Mouse (Mus musculus) hindbrain, embryonic 16.5 days (tissue): ENCODE measurements at regions not wholly inside any gene's neighbourhood (a gene's known extent, or its start where the extent isn't known, plus 50 kb on each side); places are given as distances from the start of the nearest gene placed in this dataset.

Experiments used
- ATAC-seq: fragments of 200-750 bp; cut with Nextera tagmentation; 2 replicates; pipeline ENCODE4 v1.8.0; 2017; ENCODE audit warnings: moderate TSS enrichment, moderate library complexity
- H3K27ac ChIP-seq: fragments of 300-500 bp; sonication (generic); 2 replicates; pipeline ENCODE4 v1.5.1; 2014; ENCODE audit warnings: low read depth, mild to moderate bottlenecking, control low read depth, low read length, moderate library complexity
- H3K27me3 ChIP-seq: fragments of 300-500 bp; sonication (generic); replicated peaks from 2 replicates; pipeline ENCODE4 v1.6.1; 2014; ENCODE audit warnings: low read length; ENCODE audit not compliant: control insufficient read depth, insufficient read depth
- H3K36me3 ChIP-seq: fragments of 300-500 bp; sonication (generic); 2 replicates; pipeline ENCODE4 v1.6.1; 2014; ENCODE audit warnings: mild to moderate bottlenecking, low read length, moderate library complexity, mixed read lengths; ENCODE audit not compliant: control insufficient read depth, insufficient read depth
- H3K4me1 ChIP-seq: fragments of 300-500 bp; sonication (generic); 2 replicates; pipeline ENCODE4 v1.6.1; 2014; ENCODE audit warnings: low read depth, low read length; ENCODE audit not compliant: control insufficient read depth, insufficient read depth
- H3K4me2 ChIP-seq: fragments of 300-500 bp; sonication (generic); 2 replicates; pipeline ENCODE4 v1.6.1; 2014; ENCODE audit warnings: mild to moderate bottlenecking, low read length, control low read depth, moderate library complexity
- H3K4me3 ChIP-seq: fragments of 300-500 bp; sonication (generic); 2 replicates; pipeline ENCODE4 v1.5.1; 2014; ENCODE audit warnings: mild to moderate bottlenecking, low read length, control low read depth, moderate library complexity
- H3K9ac ChIP-seq: fragments of 300-500 bp; sonication (generic); 2 replicates; pipeline ENCODE4 v1.6.1; 2014; ENCODE audit warnings: low read depth, mild to moderate bottlenecking, control low read depth, low read length, moderate library complexity
- H3K9me3 ChIP-seq: fragments of 300-500 bp; sonication (generic); 2 replicates; pipeline ENCODE4 v1.6.1; 2014; ENCODE audit warnings: mild to moderate bottlenecking, low read length, moderate library complexity; ENCODE audit not compliant: control insufficient read depth
- WGBS: fragments of 180-500 bp; shearing (Covaris S2); extraction: QIAGEN DNeasy Blood & Tissue Kit; methylation state at CpG from one replicate; pipeline ENCODE4 v1.1.7; 2014; 5-methylcytosine and 5-hydroxymethylcytosine counted together

- WGBS, result 79% methylated on average over 2 of the region's 2 CpGs
- no peaks in the 10 kb centered on the region for H3K4me1 ChIP-seq
These were observed 337.4 kb upstream of the Ube2e3 start for GRCm38 (mm10) chr2:78530535-78530934.

GRCm38 (mm10) chr2:78520258-78521023 is 347.5 kb upstream of the Ube2e3 start:
- Histone ChIP-seq H3K4me1 (no peaks in the 10 kb centered on the region), H3K27ac (no peak overlapping the region), H3K4me2 (no peak overlapping the region), H3K9me3 (no peaks in the 10 kb centered on the region), H3K4me3 (no peak overlapping the region), H3K36me3 (no peaks in the 10 kb centered on the region), H3K9ac (no peak overlapping the region), H3K27me3 (no peaks in the 10 kb centered on the region)
- ATAC-seq, result no peak
- 90% methylated on average over 4 of the region's 4 CpGs for WGBS

More at GRCm38 (mm10) chr2:78530535-78530934, 337.4 kb upstream of the Ube2e3 start:
- no peaks in the 10 kb centered on the region for H3K9me3 ChIP-seq
- H3K4me2 ChIP-seq, result no peak overlapping the region
- no peak for ATAC-seq
- H3K27me3 ChIP-seq, result no peaks in the 10 kb centered on the region
- H3K4me3 ChIP-seq, result no peak overlapping the region
- H3K9ac ChIP-seq, result no peak overlapping the region
- H3K36me3 ChIP-seq, result no peaks in the 10 kb centered on the region
- no peak overlapping the region for H3K27ac ChIP-seq

GRCm38 (mm10) chr2:78493115-78493514 is 374.8 kb upstream of the Ube2e3 start:
- no peaks in the 10 kb centered on the region for H3K4me1 ChIP-seq
- no peak overlapping the region for H3K4me2 ChIP-seq
- no peak overlapping the region for H3K9ac ChIP-seq
- no peak overlapping the region for H3K27ac ChIP-seq
- no peak overlapping the region for H3K4me3 ChIP-seq
- H3K9me3 ChIP-seq, result no peaks in the 10 kb centered on the region
- no peaks in the 10 kb centered on the region for H3K36me3 ChIP-seq
- no peaks in the 10 kb centered on the region for H3K27me3 ChIP-seq
- no peak for ATAC-seq

- H3K4me2 ChIP-seq, result no peak overlapping the region
- no peaks in the 10 kb centered on the region for H3K36me3 ChIP-seq
- WGBS, result 76% methylated on average over 4 of the region's 4 CpGs
- H3K9me3 ChIP-seq, result no peaks in the 10 kb centered on the region
- ATAC-seq, result no peak
- no peak overlapping the region for H3K4me3 ChIP-seq
- H3K27me3 ChIP-seq, result no peaks in the 10 kb centered on the region
- H3K27ac ChIP-seq, result no peak overlapping the region
- H3K4me1 ChIP-seq, result no peaks in the 10 kb centered on the region
- no peak overlapping the region for H3K9ac ChIP-seq
These were observed 387.9 kb upstream of the Ube2e3 start for GRCm38 (mm10) chr2:78480036-78480435.

- Histone ChIP-seq H3K4me1 (no peaks in the 10 kb centered on the region), H3K9ac (no peak overlapping the region), H3K4me2 (no peak overlapping the region), H3K27ac (no peak overlapping the region), H3K27me3 (no peaks in the 10 kb centered on the region), H3K9me3 (peaks cover 5% of the 10 kb centered on the region; the same call in 1 of the 2 replicates), H3K36me3 (no peaks in the 10 kb centered on the region), H3K4me3 (no peak overlapping the region)
- 87% methylated on average over 4 of the region's 4 CpGs for WGBS
- ATAC-seq, result no peak
These were observed 408.5 kb upstream of the Ube2e3 start for GRCm38 (mm10) chr2:78459444-78459843.

- H3K4me2 ChIP-seq, result no peak overlapping the region
- H3K36me3 ChIP-seq, result no peaks in the 10 kb centered on the region
- no peak overlapping the region for H3K9ac ChIP-seq
- no peak for ATAC-seq
- no peak overlapping the region for H3K4me3 ChIP-seq
- H3K4me1 ChIP-seq, result no peaks in the 10 kb centered on the region
- 85% methylated on average over 3 of the region's 3 CpGs for WGBS
- peaks cover 5% of the 10 kb centered on the region; the same call in 1 of the 2 replicates for H3K9me3 ChIP-seq
- H3K27ac ChIP-seq, result no peak overlapping the region
- H3K27me3 ChIP-seq, result no peaks in the 10 kb centered on the region
These were observed 414.5 kb upstream of the Ube2e3 start for GRCm38 (mm10) chr2:78453411-78453810.

GRCm38 (mm10) chr2:78436816-78437215 is 431.1 kb upstream of the Ube2e3 start:
- Histone ChIP-seq H3K9ac (no peak overlapping the region), H3K9me3 (no peaks in the 10 kb centered on the region), H3K4me1 (no peaks in the 10 kb centered on the region), H3K4me3 (no peak overlapping the region), H3K36me3 (no peaks in the 10 kb centered on the region), H3K4me2 (no peak overlapping the region), H3K27me3 (no peaks in the 10 kb centered on the region), H3K27ac (no peak overlapping the region)
- ATAC-seq, result no peak

- H3K36me3 ChIP-seq, result no peaks in the 10 kb centered on the region
- H3K4me3 ChIP-seq, result no peak overlapping the region
- no peak overlapping the region for H3K27ac ChIP-seq
- H3K9ac ChIP-seq, result no peak overlapping the region
- no peaks in the 10 kb centered on the region for H3K4me1 ChIP-seq
- 83% methylated on average over 2 of the region's 2 CpGs for WGBS
- ATAC-seq, result no peak
- H3K4me2 ChIP-seq, result no peak overlapping the region
- no peaks in the 10 kb centered on the region for H3K9me3 ChIP-seq
- H3K27me3 ChIP-seq, result no peaks in the 10 kb centered on the region
These were observed 432.9 kb upstream of the Ube2e3 start for GRCm38 (mm10) chr2:78435071-78435470.

- Histone ChIP-seq H3K4me1 (no peaks in the 10 kb centered on the region), H3K27ac (no peak overlapping the region), H3K36me3 (no peaks in the 10 kb centered on the region), H3K4me3 (no peak overlapping the region), H3K27me3 (no peaks in the 10 kb centered on the region), H3K9me3 (no peaks in the 10 kb centered on the region), H3K9ac (no peak overlapping the region), H3K4me2 (no peak overlapping the region)
- no peak for ATAC-seq
These were observed 440.1 kb upstream of the Ube2e3 start for GRCm38 (mm10) chr2:78427659-78428336.
